Mouse (Mus musculus) limb, embryonic 11.5 days (tissue): ENCODE data around the gene Rasal2. TPM values are rescaled to one million over a fixed set of nuclear protein-coding genes. Genes with fewer than 3 reads are reported as not detected.

Experiments
- ATAC-seq: fragments of 200-750 bp; cut with Nextera tagmentation; 2 replicates; pipeline ENCODE4 v1.8.0; 2017; ENCODE audit warnings: low read depth; ENCODE audit not compliant: insufficient number of reproducible peaks, low FRiP score, low TSS enrichment
- DNase-seq: peaks from one replicate; pipeline ENCODE4 v3.0.0-alpha.2; 2015; ENCODE audit warnings: low spot score
- H3K27ac ChIP-seq: fragments of 300-500 bp; sonication (generic); replicated peaks from 2 replicates; pipeline ENCODE4 v1.5.1; 2014; ENCODE audit warnings: low read depth, mild to moderate bottlenecking, low read length
- H3K27me3 ChIP-seq: fragments of 300-500 bp; sonication (generic); 2 replicates; pipeline ENCODE4 v1.6.1; 2014; ENCODE audit warnings: mild to moderate bottlenecking, low read length, mixed read lengths; ENCODE audit not compliant: control insufficient read depth, insufficient read depth
- H3K36me3 ChIP-seq: fragments of 300-500 bp; sonication (generic); 2 replicates; pipeline ENCODE4 v1.6.1; 2014; ENCODE audit warnings: mild to moderate bottlenecking, low read length, moderate library complexity, mixed read lengths; ENCODE audit not compliant: control insufficient read depth, insufficient read depth
- H3K4me1 ChIP-seq: fragments of 300-500 bp; sonication (generic); 2 replicates; pipeline ENCODE4 v1.6.1; 2014; ENCODE audit warnings: low read length, mixed read lengths; ENCODE audit not compliant: control insufficient read depth, insufficient read depth
- H3K4me2 ChIP-seq: fragments of 300-500 bp; sonication (generic); 2 replicates; pipeline ENCODE4 v1.6.1; 2014; ENCODE audit warnings: low read depth, mild to moderate bottlenecking, moderate library complexity; ENCODE audit not compliant: severe bottlenecking
- H3K4me3 ChIP-seq: fragments of 300-500 bp; sonication (generic); 2 replicates; pipeline ENCODE4 v1.5.1; 2014; ENCODE audit warnings: low read depth, low read length
- H3K9ac ChIP-seq: fragments of 300-500 bp; sonication (generic); 2 replicates; pipeline ENCODE4 v1.6.1; 2014; ENCODE audit warnings: mild to moderate bottlenecking, low read length
- H3K9me3 ChIP-seq: fragments of 300-500 bp; sonication (generic); 2 replicates; pipeline ENCODE4 v1.6.1; 2016; ENCODE audit warnings: low read length; ENCODE audit not compliant: control insufficient read depth
- WGBS: fragments of 180-500 bp; shearing (Covaris S2); extraction: QIAGEN DNeasy Blood & Tissue Kit; methylation state at CpG from one replicate; pipeline ENCODE4 v1.1.7; 2014; 5-methylcytosine and 5-hydroxymethylcytosine counted together
- polyA plus RNA-seq: library from polyadenylated mRNA; unstranded; fragments of >200 nt; fragmentation: Nextera tagmentation; extraction: Ambion mirVana; gene quantifications from 2 replicates; pipeline ENCODE4 v1.2.1, GENCODE M21; 2014

Gene Rasal2
- polyA plus RNA-seq, 1 experiment from 2014 or later, result 7.0 TPM

GRCm38 (mm10) chr1:157433316-157433715 lies 20.9 kb upstream of the Rasal2 start:
- H3K27ac ChIP-seq, result no peak overlapping the region
- H3K27me3 ChIP-seq, result no peaks in the 10 kb centered on the region
- no peak overlapping the region for H3K4me3 ChIP-seq
- ATAC-seq (no peak), DNase-seq (no peak)
- H3K4me2 ChIP-seq, result no peak overlapping the region
- no peak overlapping the region for H3K9ac ChIP-seq
- H3K4me1 ChIP-seq, result no peaks in the 10 kb centered on the region
- H3K36me3 ChIP-seq, result no peaks in the 10 kb centered on the region
- H3K9me3 ChIP-seq, result no peaks in the 10 kb centered on the region
- 53% methylated on average over 3 of the region's 3 CpGs for WGBS

GRCm38 (mm10) chr1:157428366-157428765 lies 16.0 kb upstream of the Rasal2 start:
- no peak for DNase-seq
- H3K27ac ChIP-seq, result no peak overlapping the region
- no peaks in the 10 kb centered on the region for H3K27me3 ChIP-seq
- ATAC-seq, result no peak
- no peak overlapping the region for H3K4me3 ChIP-seq
- H3K9ac ChIP-seq, result no peak overlapping the region
- H3K4me1 ChIP-seq, result no peaks in the 10 kb centered on the region
- H3K36me3 ChIP-seq, result no peaks in the 10 kb centered on the region
- 91% methylated on average over 3 of the region's 3 CpGs for WGBS
- H3K9me3 ChIP-seq, result no peaks in the 10 kb centered on the region
- H3K4me2 ChIP-seq, result no peak overlapping the region

GRCm38 (mm10) chr1:157427604-157428003 lies 15.2 kb upstream of the Rasal2 start:
- no peaks in the 10 kb centered on the region for H3K4me1 ChIP-seq
- no peaks in the 10 kb centered on the region for H3K9me3 ChIP-seq
- no peak overlapping the region for H3K4me3 ChIP-seq
- H3K27me3 ChIP-seq, result no peaks in the 10 kb centered on the region
- 88% methylated on average over 4 of the region's 4 CpGs for WGBS
- ATAC-seq (no peak), DNase-seq (no peak)
- no peak overlapping the region for H3K4me2 ChIP-seq
- no peaks in the 10 kb centered on the region for H3K36me3 ChIP-seq
- no peak overlapping the region for H3K27ac ChIP-seq
- H3K9ac ChIP-seq, result no peak overlapping the region

- H3K36me3 ChIP-seq, result no peaks in the 10 kb centered on the region
- H3K9ac ChIP-seq, result no peak overlapping the region
- H3K27me3 ChIP-seq, result no peaks in the 10 kb centered on the region
- H3K4me3 ChIP-seq, result no peak overlapping the region
- WGBS, result 64% methylated on average over 1 of the region's 1 CpGs
- no peak for DNase-seq
- no peaks in the 10 kb centered on the region for H3K4me1 ChIP-seq
- no peak overlapping the region for H3K27ac ChIP-seq
- H3K9me3 ChIP-seq, result no peaks in the 10 kb centered on the region
- no peak for ATAC-seq
- no peak overlapping the region for H3K4me2 ChIP-seq
Observed at GRCm38 (mm10) chr1:157426933-157427332, 14.5 kb upstream of the Rasal2 start.

- Histone ChIP-seq H3K4me2 (no peak overlapping the region), H3K4me3 (no peak overlapping the region), H3K9ac (no peak overlapping the region), H3K9me3 (no peaks in the 10 kb centered on the region), H3K4me1 (no peaks in the 10 kb centered on the region), H3K27ac (no peak overlapping the region), H3K36me3 (no peaks in the 10 kb centered on the region), H3K27me3 (no peaks in the 10 kb centered on the region)
- no peak for DNase-seq
- ATAC-seq, result no peak
- 73% methylated on average over 8 of the region's 8 CpGs for WGBS
Observed at GRCm38 (mm10) chr1:157425741-157426427, 13.5 kb upstream of the Rasal2 start.

- no peak overlapping the region for H3K27ac ChIP-seq
- no peak overlapping the region for H3K4me2 ChIP-seq
- H3K9ac ChIP-seq, result no peak overlapping the region
- DNase-seq (no peak), ATAC-seq (no peak)
- no peaks in the 10 kb centered on the region for H3K27me3 ChIP-seq
- no peaks in the 10 kb centered on the region for H3K4me1 ChIP-seq
- no peaks in the 10 kb centered on the region for H3K36me3 ChIP-seq
- H3K9me3 ChIP-seq, result no peaks in the 10 kb centered on the region
- H3K4me3 ChIP-seq, result no peak overlapping the region
- WGBS, result 60% methylated on average over 7 of the region's 7 CpGs
Observed at GRCm38 (mm10) chr1:157417861-157418260, 5.5 kb upstream of the Rasal2 start.

- no peaks in the 10 kb centered on the region for H3K27me3 ChIP-seq
- no peak overlapping the region for H3K4me3 ChIP-seq
- no peaks in the 10 kb centered on the region for H3K9me3 ChIP-seq
- H3K4me2 ChIP-seq, result no peak overlapping the region
- ATAC-seq (no peak), DNase-seq (no peak)
- WGBS, result 73% methylated on average over 3 of the region's 3 CpGs
- H3K27ac ChIP-seq, result no peak overlapping the region
- no peaks in the 10 kb centered on the region for H3K36me3 ChIP-seq
- no peaks in the 10 kb centered on the region for H3K4me1 ChIP-seq
- H3K9ac ChIP-seq, result no peak overlapping the region
Observed at GRCm38 (mm10) chr1:157417414-157417813, 5.0 kb upstream of the Rasal2 start.

- H3K9ac ChIP-seq, result no peak overlapping the region
- no peaks in the 10 kb centered on the region for H3K36me3 ChIP-seq
- H3K27me3 ChIP-seq, result no peaks in the 10 kb centered on the region
- no peak overlapping the region for H3K27ac ChIP-seq
- whole genome bisulfite sequencing, result 85% methylated on average over 2 of the region's 2 CpGs
- DNase-seq, result no peak
- H3K4me3 ChIP-seq, result no peak overlapping the region
- no peaks in the 10 kb centered on the region for H3K9me3 ChIP-seq
- H3K4me1 ChIP-seq, result no peaks in the 10 kb centered on the region
- H3K4me2 ChIP-seq, result no peak overlapping the region
- no peak for ATAC-seq
Observed at GRCm38 (mm10) chr1:157416628-157417027, 4.2 kb upstream of the Rasal2 start.

- no peaks in the 10 kb centered on the region for H3K36me3 ChIP-seq
- H3K4me1 ChIP-seq, result peaks cover 3% of the 10 kb centered on the region; the same call in 1 of the 2 replicates
- no peak overlapping the region for H3K4me2 ChIP-seq
- ATAC-seq (no peak), DNase-seq (no peak)
- H3K4me3 ChIP-seq, result no peak overlapping the region
- WGBS, result 79% methylated on average over 3 of the region's 3 CpGs
- no peaks in the 10 kb centered on the region for H3K27me3 ChIP-seq
- H3K9ac ChIP-seq, result no peak overlapping the region
- H3K27ac ChIP-seq, result no peak overlapping the region
- H3K9me3 ChIP-seq, result no peaks in the 10 kb centered on the region
Observed at GRCm38 (mm10) chr1:157415771-157416170, 3.4 kb upstream of the Rasal2 start.
